Mouse (Mus musculus) limb, embryonic 14.5 days (tissue): Measurements from ENCODE around the gene Tcta. TPM values are rescaled to one million over a fixed set of nuclear protein-coding genes. Genes with fewer than 3 reads are reported as not detected.

Experiments
- ATAC-seq: fragments of 200-750 bp; cut with Nextera tagmentation; 2 replicates; pipeline ENCODE4 v1.8.0; 2017; ENCODE audit warnings: low read depth, moderate number of reproducible peaks, moderate TSS enrichment; ENCODE audit not compliant: low FRiP score
- DNase-seq: peaks from one replicate; pipeline ENCODE4 v3.0.0-alpha.2; 2015; ENCODE audit warnings: low spot score
- H3K27ac ChIP-seq: fragments of 300-500 bp; sonication (generic); replicated peaks from 2 replicates; pipeline ENCODE4 v1.5.1; 2014; ENCODE audit warnings: low read depth, mild to moderate bottlenecking, low read length, moderate library complexity, mixed read lengths
- H3K27me3 ChIP-seq: fragments of 300-500 bp; sonication (generic); 2 replicates; pipeline ENCODE4 v1.6.1; 2014; ENCODE audit warnings: low read length, mixed read lengths; ENCODE audit not compliant: control insufficient read depth, insufficient read depth
- H3K36me3 ChIP-seq: fragments of 300-500 bp; sonication (generic); 2 replicates; pipeline ENCODE4 v1.6.1; 2014; ENCODE audit warnings: mild to moderate bottlenecking, low read length, moderate library complexity, mixed read lengths; ENCODE audit not compliant: control insufficient read depth, insufficient read depth
- H3K4me1 ChIP-seq: fragments of 300-500 bp; sonication (generic); 2 replicates; pipeline ENCODE4 v1.6.1; 2014; ENCODE audit warnings: antibody characterized with exemption, low read length, mixed read lengths; ENCODE audit not compliant: control insufficient read depth, insufficient read depth
- H3K4me2 ChIP-seq: fragments of 300-500 bp; sonication (generic); replicated peaks from 2 replicates; pipeline ENCODE4 v1.6.1; 2014; ENCODE audit warnings: low read depth, mild to moderate bottlenecking, low read length, moderate library complexity; ENCODE audit not compliant: severe bottlenecking
- H3K4me3 ChIP-seq: fragments of 300-500 bp; sonication (generic); replicated peaks from 2 replicates; pipeline ENCODE4 v1.5.1; 2014; ENCODE audit warnings: low read length
- H3K9ac ChIP-seq: fragments of 300-500 bp; sonication (generic); 2 replicates; pipeline ENCODE4 v1.6.1; 2014; ENCODE audit warnings: mild to moderate bottlenecking, low read depth, low read length, moderate library complexity; ENCODE audit not compliant: severe bottlenecking
- H3K9me3 ChIP-seq: fragments of 300-500 bp; sonication (generic); 2 replicates; pipeline ENCODE4 v1.6.1; 2016; ENCODE audit warnings: low read length; ENCODE audit not compliant: control insufficient read depth
- POLR2A ChIP-seq: fragments of 200-500 bp; IDR thresholded peaks from 2 replicates; pipeline ENCODE4 v1.8.0; 2012; ENCODE audit warnings: inconsistent platforms, mild to moderate bottlenecking, moderate library complexity, borderline replicate concordance; ENCODE audit not compliant: insufficient read depth, insufficient read length; ENCODE audit errors: extremely low read depth
- WGBS: fragments of 180-500 bp; shearing (Covaris S2); extraction: QIAGEN DNeasy Blood & Tissue Kit; methylation state at CpG from one replicate; pipeline ENCODE4 v1.1.7; 2014; 5-methylcytosine and 5-hydroxymethylcytosine counted together
- polyA plus RNA-seq, 2 experiments: library from polyadenylated mRNA; depleted of rRNA in 1 of 2; stranded (reverse) in 1 of 2; unstranded in 1 of 2; fragments of >200 nt; fragmentation: Nextera tagmentation in 1 of 2; extraction: Ambion mirVana in 1 of 2; gene quantifications; 2 replicates each; pipeline versions ENCODE4 v1.2.1 to v1.2.3; 2012 to 2014

Gene Tcta
- polyA plus RNA-seq, 2 experiments, result 36.8 to 38.6 TPM

GRCm38 (mm10) chr9:108317572-108317971 is 11.6 kb upstream of the Tcta start:
- TF ChIP-seq POLR2A, result no peak
- Histone ChIP-seq H3K27me3 (no peaks in the 10 kb centered on the region), H3K27ac (no peak overlapping the region), H3K36me3 (peaks cover 29% of the 10 kb centered on the region), H3K4me2 (no peak overlapping the region), H3K4me1 (no peaks in the 10 kb centered on the region), H3K9ac (no peak overlapping the region), H3K4me3 (no peak overlapping the region), H3K9me3 (no peaks in the 10 kb centered on the region)
- WGBS, result 94% methylated on average over 3 of the region's 3 CpGs
- ATAC-seq (no peak), DNase-seq (no peak)

GRCm38 (mm10) chr9:108308141-108308540 is 2.2 kb upstream of the Tcta start:
- Histone ChIP-seq H3K4me2 (peak overlapping the region; percentile 67), H3K4me3 (peak overlapping the region; percentile 98), H3K27ac (no peak overlapping the region), H3K27me3 (no peaks in the 10 kb centered on the region), H3K4me1 (peaks cover 20% of the 10 kb centered on the region), H3K36me3 (peaks cover 9% of the 10 kb centered on the region), H3K9me3 (no peaks in the 10 kb centered on the region), H3K9ac (0 out of 2 replicates have a peak overlapping the region, but pooled peaks have one; percentile 2)
- ATAC-seq (no peak), DNase-seq (no peak)
- no peak for TF ChIP-seq POLR2A
- WGBS, result 65% methylated on average over 2 of the region's 2 CpGs

- Histone ChIP-seq H3K9ac (peak overlapping the region; percentile 98), H3K4me2 (peak overlapping the region; percentile 67), H3K4me1 (peaks cover 20% of the 10 kb centered on the region), H3K27me3 (no peaks in the 10 kb centered on the region), H3K9me3 (no peaks in the 10 kb centered on the region), H3K4me3 (peak overlapping the region; percentile 98), H3K36me3 (peaks cover 17% of the 10 kb centered on the region), H3K27ac (peak overlapping the region; percentile 100)
- 13% methylated on average over 12 of the region's 12 CpGs for WGBS
- DNase-seq (no peak), ATAC-seq (no peak)
- no peak for TF ChIP-seq POLR2A
Measured at GRCm38 (mm10) chr9:108307021-108307807, 1.3 kb upstream of the Tcta start.

DNA sequence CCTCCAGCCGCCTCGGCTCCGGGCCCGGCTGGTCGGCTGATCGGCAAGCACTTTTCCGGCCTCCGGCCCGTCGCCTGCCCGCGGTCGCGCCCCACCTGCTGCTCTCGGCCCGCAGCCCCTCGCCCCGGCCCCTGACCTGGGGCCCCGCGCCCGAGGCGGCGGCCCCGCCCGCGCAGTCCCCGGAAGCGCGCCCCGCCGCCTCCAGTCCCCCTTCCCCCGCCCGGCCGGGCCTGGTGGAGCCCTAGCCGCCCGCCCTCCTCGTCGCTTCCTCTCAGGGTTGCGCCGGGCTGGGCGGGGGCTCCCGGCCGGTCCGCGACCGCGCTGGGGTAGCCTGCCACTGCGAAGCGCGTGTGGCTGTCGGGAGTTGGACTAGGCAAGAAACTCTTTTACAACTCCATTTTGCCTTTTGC is 616 bp upstream of the Tcta start:
- under 1% methylated on average over 36 of the region's 51 CpGs for WGBS
- H3K4me1 ChIP-seq, result peaks cover 20% of the 10 kb centered on the region
- DNase-seq, result peak; percentile 83

GRCm38 (mm10) chr9:108305170-108305569 is 790 bp downstream of the Tcta start:
- peak overlapping the region; percentile 98 for H3K9ac ChIP-seq
- H3K36me3 ChIP-seq, result peaks cover 25% of the 10 kb centered on the region
- 6% methylated on average over 1 of the region's 1 CpGs for WGBS
- peak overlapping the region; percentile 98 for H3K4me3 ChIP-seq
- peak overlapping the region; percentile 83 for H3K4me2 ChIP-seq
- H3K9me3 ChIP-seq, result no peaks in the 10 kb centered on the region
- TF ChIP-seq POLR2A, result no peak
- H3K27ac ChIP-seq, result peak overlapping the region; percentile 100; the same call in 1 of the 2 replicates
- DNase-seq (no peak), ATAC-seq (no peak)
- peaks cover 20% of the 10 kb centered on the region for H3K4me1 ChIP-seq
- no peaks in the 10 kb centered on the region for H3K27me3 ChIP-seq

More for the DNA sequence above, 616 bp upstream of the Tcta start:
- H3K27me3 ChIP-seq, result no peaks in the 10 kb centered on the region
- TF ChIP-seq POLR2A, result no peak
- ATAC-seq, result peak; percentile 61
- peak overlapping the region; percentile 98 for H3K9ac ChIP-seq
- peak overlapping the region; percentile 98 for H3K4me3 ChIP-seq
- H3K9me3 ChIP-seq, result no peaks in the 10 kb centered on the region
- H3K27ac ChIP-seq, result peak overlapping the region; percentile 100
- peaks cover 22% of the 10 kb centered on the region for H3K36me3 ChIP-seq
- peak overlapping the region; percentile 67 for H3K4me2 ChIP-seq
